Mouse (Mus musculus): Measurements from ENCODE around the gene Padi6.

Gene Padi6

GRCm38 (mm10) chr4:140708297-140708927, 34.0 kb downstream of the Padi6 start:
- no peak for DNase-seq (ENCODE audit: low spot score)

DNA sequence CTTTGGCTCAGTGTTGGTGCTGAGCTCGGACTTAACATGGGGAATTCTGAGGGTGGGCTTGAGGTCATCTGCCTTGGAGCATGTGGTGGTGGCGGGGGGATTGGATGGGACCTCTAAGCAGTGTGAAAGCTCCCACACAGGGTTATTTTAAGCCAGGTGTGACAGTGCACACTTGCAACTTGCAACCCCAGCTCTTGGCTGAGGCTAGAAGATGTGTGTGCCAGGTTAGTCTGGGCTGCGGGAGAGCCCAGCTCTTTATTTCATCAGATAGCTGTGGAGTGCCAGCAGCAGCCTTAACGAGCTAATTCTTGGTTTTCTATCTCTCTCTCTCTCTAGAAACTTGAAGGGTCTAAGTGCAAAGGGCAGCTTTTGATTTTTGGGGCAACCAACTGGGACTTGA, 34.8 kb downstream of the Padi6 start:
- no peak for DNase-seq (ENCODE audit: low spot score)

DNA sequence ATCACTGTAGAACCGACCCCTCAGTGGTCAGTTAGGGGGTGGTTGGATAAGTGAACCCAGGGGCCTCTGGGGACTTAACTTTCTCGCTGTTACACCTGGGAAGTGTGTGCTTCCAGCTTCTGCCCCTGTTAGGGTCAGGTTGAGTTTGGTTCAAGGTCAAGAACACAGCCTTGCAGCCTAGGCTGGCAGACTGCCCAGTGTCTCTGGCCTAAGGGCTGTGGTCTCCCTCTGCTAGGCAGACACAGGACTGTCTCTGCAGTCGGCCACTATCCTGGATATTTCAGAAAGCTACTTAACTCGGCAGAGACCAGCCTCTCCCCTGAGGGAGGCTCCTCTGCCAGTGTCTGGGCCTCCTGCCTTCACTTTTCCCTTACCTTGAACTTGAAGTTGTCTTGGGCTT, 38.3 kb downstream of the Padi6 start:
- no peak for DNase-seq (ENCODE audit: low spot score)

- peak; percentile 71 for DNase-seq (ENCODE audit: low spot score)
Measured at GRCm38 (mm10) chr4:140703636-140704035, 38.8 kb downstream of the Padi6 start.

DNA sequence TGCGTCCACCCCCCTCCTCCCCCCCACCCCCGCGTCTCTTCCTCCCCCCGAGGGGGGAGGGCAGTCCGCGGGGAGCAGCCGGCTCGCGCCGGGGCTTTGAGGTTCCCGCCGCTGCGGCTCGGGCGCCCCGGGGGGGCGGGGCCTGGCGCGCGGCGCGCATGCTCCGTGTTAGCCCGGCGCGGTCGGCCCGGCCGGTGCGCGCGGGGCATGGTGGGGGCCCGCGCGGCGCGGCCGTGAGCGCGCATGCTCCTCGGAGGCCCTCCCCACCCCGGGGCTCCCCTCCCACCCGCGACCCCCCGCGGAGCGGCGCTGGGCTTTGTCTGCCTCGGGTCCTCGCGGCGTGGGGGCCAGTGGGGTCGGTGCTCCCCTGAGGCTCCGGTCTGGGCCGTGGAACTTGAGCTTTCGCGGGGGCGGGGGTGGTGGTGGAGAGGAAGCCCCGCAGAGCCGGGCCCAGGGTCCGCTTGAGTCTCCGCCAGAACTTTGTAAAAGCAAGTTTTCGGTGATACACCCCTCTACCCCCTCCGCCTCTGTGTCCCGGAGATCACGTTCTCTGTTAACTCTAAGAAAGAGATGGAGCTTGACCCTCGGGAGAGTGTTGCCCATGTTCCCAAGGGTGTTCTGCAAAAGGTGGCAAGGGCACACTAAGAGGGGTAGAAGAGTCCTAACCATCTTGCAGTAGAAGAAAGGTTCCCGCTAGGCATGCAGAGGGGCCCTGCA, 39.7 kb downstream of the Padi6 start:
- peak; percentile 88 for DNase-seq (ENCODE audit: low spot score)

DNA sequence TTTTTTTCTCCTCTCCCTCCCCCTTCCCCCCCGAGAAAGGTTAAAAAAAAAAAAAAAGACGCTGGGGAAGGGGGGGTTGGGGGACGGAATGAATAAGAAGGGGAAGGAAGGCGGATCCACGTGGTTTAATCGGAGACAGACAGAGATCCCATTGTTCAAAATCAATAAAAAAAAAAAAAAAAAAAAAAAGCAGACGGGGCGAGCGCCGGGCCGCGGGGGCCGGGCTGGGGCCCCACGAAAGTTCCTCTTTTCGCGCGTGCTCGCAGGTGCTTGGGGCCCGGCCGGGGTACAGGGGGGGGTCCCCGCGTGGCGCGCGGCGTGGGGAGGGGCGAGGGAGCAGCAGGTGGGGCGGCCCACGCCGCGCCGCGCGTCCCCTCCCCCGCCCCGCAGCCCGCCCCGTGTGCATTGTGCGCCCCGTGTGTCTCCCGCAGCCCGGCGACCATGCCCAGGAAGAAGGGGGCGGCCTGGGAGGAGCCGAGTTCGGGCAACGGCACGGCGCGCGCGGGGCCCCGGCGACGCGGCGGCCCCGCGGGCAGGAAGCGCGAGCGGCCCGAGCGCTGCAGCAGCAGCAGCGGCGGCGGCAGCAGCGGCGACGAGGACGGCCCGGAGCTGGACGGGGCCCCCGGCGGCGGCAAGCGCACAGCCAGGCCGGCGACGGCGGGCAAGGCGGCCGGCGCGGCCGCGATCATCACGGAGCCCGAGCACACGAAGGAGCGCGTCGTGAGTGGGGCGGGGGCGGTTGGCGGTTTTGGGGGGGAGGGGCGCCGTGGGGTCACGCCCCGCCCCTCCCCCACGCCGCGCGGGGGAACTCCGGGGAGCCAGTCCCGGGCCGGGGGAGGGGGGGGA, 40.5 kb downstream of the Padi6 start:
- peak; percentile 76 for DNase-seq (ENCODE audit: low spot score)

DNA sequence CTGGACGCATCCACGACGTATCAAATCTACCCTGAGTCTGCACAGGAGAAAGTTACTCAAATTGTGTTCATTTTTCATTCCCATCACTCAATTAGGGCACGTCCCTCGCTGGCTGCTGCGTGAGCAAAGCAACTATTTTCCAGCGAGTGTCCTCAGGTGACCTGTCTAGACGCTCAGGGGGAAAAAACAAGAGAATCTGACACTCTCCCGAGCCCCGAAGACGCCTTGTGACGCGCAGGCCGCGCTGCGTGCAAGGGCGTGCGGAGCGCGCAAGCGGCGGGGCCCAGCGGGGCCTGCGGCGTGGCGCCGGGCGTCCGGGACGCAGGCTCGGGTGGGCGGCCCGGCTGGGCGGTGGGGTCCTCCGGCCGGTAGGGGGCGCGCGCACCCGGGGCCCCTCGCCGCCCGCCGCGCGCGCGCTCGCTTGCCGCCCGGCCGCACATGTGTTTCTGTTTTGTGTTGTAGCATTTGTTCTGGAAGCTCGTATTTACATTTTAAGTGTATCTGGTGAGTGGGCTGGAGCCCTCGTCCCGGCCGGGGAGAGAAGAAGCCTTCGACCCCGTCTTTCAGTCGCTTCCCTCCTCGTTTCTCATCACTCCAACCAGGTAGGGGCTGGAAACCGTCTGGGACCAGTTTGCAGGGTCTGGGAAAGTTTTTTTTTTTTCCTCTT, 41.3 kb downstream of the Padi6 start:
- DNase-seq (ENCODE audit: low spot score) = peak; percentile 87

DNA sequence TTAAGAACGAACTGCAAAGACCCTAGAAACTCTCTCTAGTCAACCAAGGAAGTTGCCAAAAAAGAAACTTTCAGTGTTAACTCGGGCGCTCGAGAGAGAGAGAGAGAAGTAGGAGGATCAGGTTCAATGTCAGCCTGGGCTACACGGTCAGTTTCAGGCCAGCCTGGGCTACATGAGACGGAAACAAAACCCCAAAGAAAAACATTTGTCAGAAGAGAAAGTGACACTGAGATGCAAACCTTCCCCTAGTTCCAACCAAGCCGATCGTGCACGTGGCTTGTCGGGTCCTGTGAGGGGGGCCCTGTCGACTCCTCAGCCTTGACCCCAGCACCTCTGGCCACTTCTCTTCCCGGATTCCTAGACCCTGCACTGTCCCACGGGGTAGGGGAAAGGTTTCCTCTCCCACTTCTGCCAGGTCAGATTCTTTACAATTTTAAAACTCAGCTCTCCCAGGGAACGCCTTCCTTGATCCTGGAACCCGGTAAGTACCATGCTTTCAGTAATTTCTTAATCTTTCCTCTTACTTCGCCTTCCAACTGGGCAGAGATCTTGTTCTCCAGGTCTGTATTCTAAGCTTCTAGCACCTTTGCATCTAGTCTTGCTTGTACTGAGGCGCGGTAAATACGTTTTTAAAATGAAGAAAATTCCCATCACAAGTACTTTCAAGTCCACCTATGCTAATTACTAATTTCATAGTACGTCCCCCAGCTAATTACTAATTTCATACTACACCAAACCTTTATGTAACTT, 42.0 kb downstream of the Padi6 start, which contains the start of gene Rcc2:
Rcc2 (plus strand) TSS at position 273 of the 750 bp plus-strand sequence.
- DNase-seq (ENCODE audit: low spot score) = peak; percentile 46

DNA sequence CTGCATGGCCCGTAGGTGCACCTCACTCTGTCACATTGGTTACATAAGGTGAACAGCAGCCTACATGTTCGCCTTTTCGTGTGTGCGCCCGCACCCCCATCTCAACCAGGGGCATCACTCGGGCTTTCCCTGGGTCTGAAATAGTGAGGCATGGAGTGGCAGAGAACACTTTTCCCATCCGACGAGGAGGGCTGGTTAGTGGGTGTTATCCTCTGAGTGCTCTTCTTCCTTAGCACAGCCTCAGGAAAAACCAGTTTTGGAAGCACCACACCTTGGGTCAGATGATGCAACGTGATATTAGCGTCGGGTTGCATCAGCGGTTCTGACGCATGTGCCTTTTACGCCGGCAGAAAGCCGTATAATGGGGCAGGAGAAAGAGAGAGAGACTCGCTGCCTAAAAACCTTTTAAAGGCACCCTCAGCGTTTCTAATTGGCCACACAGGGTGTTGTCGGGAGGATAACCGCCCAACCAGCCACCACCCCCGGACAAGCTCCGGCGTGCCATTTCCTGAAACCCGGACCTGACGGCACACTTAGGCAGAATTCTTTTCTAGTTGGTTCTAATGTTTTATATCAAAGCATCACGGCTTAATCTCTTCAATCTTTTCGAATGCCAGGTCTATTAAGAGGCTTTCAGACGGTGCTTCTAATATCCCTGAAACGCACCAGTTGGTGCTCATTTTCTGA, 42.9 kb downstream of the Padi6 start:
- DNase-seq (ENCODE audit: low spot score) = peak; percentile 69

- DNase-seq (ENCODE audit: low spot score) = no peak
Measured at GRCm38 (mm10) chr4:140695675-140696585, 46.5 kb downstream of the Padi6 start.

- no peak for DNase-seq (ENCODE audit: low spot score)
Measured at GRCm38 (mm10) chr4:140695146-140695545, 47.3 kb downstream of the Padi6 start.

GRCm38 (mm10) chr4:140694551-140695060, 47.8 kb downstream of the Padi6 start:
- DNase-seq (ENCODE audit: low spot score) = no peak

GRCm38 (mm10) chr4:140693513-140693912, 48.9 kb downstream of the Padi6 start:
- DNase-seq (ENCODE audit: low spot score) = no peak

DNA sequence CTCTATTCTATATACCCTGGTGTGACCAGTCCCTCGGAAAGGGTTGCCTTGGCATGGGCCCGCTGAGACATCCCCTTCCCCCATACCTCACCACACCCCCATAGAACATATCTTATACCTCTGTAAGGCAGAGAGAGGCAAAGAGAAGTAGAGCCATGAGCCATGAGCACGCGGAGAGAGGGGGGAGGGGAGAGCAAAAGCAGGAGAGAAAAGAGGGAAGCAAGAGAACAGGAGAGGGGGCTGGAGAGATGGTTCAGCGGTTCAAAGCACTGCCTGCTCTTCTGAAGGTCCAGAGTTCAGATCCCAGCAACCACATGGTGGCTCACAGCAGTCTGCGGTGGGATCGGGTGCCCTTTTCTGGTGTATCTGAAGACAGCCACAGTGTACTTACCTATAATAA, 51.0 kb downstream of the Padi6 start:
- no peak for DNase-seq (ENCODE audit: low spot score)

- no peak for DNase-seq (ENCODE audit: low spot score)
Measured at GRCm38 (mm10) chr4:140689873-140690655, 52.4 kb downstream of the Padi6 start.

DNA sequence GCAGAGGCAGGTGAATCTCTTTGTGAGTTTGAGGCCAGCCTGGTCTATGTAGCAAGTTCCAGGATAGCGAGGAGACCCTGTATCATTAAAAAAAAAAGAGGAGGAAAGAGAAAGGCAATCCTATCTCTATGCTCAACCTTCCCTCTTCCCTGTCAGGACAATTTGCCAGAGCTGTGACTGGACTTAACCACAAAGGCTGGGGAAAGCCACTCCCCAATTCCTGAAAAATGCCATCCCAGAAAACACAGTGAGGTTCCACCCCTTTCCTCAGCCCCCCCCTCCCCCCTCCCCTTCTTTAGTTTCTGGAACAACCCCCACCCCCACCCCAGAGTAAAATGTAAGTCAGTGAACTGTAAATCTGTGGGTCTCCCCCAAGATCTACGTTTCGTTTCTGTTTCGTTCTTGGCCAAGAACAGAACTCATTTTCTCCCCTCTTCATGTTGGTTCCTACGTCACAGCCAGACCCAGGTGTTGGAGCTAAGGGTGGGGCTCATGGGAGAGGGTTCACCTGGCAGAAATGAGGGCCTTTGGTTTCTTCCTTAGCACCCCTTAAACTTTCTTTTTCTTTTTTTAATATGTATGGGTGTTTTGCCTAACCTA, 53.5 kb downstream of the Padi6 start:
- DNase-seq (ENCODE audit: low spot score) = no peak

DNA sequence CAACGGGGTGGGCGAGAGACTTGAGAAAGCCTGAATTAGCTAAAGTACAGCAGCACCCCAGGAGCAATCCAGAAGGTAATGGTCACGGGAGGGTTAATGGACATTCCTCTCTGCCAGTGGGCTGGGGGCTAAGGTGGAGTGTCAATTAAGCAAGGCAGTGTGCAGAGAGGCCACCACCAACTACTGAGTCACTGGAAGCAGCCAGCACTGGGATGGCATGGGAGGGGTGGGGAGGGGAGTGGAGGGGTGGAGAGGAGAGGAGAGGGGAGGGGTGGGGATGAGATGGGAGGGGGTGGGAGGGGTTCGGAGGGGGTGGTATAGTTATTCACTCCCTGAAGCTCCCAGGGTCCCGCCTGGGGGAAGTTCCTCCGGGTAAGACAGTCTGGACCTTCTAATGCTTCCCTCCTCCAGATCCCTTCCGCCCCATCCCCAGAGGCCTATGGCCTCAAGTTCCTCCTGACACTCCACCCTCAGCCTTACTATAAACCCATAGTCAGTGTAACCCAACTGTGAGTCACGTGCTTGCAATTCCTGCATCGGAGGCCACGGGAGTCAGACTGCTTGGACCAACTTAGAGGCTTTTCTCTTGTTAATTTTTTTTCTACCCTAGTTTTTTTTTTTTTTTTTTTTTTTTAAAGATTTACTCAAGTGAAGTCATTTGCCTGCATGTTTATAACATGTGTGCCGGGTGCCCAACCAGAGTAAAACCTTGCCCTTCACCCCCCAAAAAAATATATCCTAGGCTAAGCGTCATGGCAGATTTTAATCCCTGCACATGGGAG, 54.2 kb downstream of the Padi6 start:
- DNase-seq (ENCODE audit: low spot score) = no peak

GRCm38 (mm10) chr4:140684881-140685303, 57.6 kb downstream of the Padi6 start:
- no peak for DNase-seq (ENCODE audit: low spot score)
